Mouse (Mus musculus) heart, embryonic 11.5 days (tissue): ENCODE data around the gene Aicda. TPM values are rescaled to one million over a fixed set of nuclear protein-coding genes. Genes with fewer than 3 reads are reported as not detected.

ENCODE experiments used
- ATAC-seq: fragments of 200-750 bp; cut with Nextera tagmentation; replicated peaks from 2 replicates; pipeline ENCODE4 v1.8.0; 2017; ENCODE audit warnings: moderate library complexity; ENCODE audit not compliant: insufficient number of reproducible peaks, low FRiP score, low TSS enrichment
- H3K27ac ChIP-seq: fragments of 300-500 bp; sonication (generic); 2 replicates; pipeline ENCODE4 v1.5.1; 2014; ENCODE audit warnings: mild to moderate bottlenecking, low read depth, low read length
- H3K27me3 ChIP-seq: fragments of 300-500 bp; sonication (generic); 2 replicates; pipeline ENCODE4 v1.6.1; 2014; ENCODE audit warnings: mild to moderate bottlenecking, low read length, mixed read lengths; ENCODE audit not compliant: control insufficient read depth, insufficient read depth
- H3K36me3 ChIP-seq: fragments of 300-500 bp; sonication (generic); 2 replicates; pipeline ENCODE4 v1.6.1; 2014; ENCODE audit warnings: mild to moderate bottlenecking, low read length, moderate library complexity, mixed read lengths; ENCODE audit not compliant: control insufficient read depth, insufficient read depth
- H3K4me1 ChIP-seq: fragments of 300-500 bp; sonication (generic); 2 replicates; pipeline ENCODE4 v1.6.1; 2014; ENCODE audit warnings: low read length; ENCODE audit not compliant: control insufficient read depth, insufficient read depth
- H3K4me2 ChIP-seq: fragments of 300-500 bp; sonication (generic); 2 replicates; pipeline ENCODE4 v1.6.1; 2014; ENCODE audit warnings: mild to moderate bottlenecking, moderate library complexity
- H3K4me3 ChIP-seq: fragments of 300-500 bp; sonication (generic); 2 replicates; pipeline ENCODE4 v1.5.1; 2014; ENCODE audit warnings: low read depth, low read length
- H3K9ac ChIP-seq: fragments of 300-500 bp; sonication (generic); 2 replicates; pipeline ENCODE4 v1.6.1; 2014; ENCODE audit warnings: mild to moderate bottlenecking, low read depth, low read length, moderate library complexity
- H3K9me3 ChIP-seq: fragments of 300-500 bp; sonication (generic); replicated peaks from 2 replicates; pipeline ENCODE4 v1.6.1; 2016; ENCODE audit warnings: low read length; ENCODE audit not compliant: control insufficient read depth
- WGBS: fragments of 180-500 bp; shearing (Covaris S2); extraction: QIAGEN DNeasy Blood & Tissue Kit; methylation state at CpG from one replicate; pipeline ENCODE4 v1.1.7; 2014; ENCODE audit not compliant: insufficient replicate concordance; 5-methylcytosine and 5-hydroxymethylcytosine counted together
- polyA plus RNA-seq: library from polyadenylated mRNA; unstranded; fragments of >200 nt; fragmentation: Nextera tagmentation; extraction: Ambion mirVana; gene quantifications from 2 replicates; pipeline ENCODE4 v1.2.1, GENCODE M21; 2014

The Aicda gene
- polyA plus RNA-seq, 1 experiment from 2014 or later: 0.16 TPM

DNA sequence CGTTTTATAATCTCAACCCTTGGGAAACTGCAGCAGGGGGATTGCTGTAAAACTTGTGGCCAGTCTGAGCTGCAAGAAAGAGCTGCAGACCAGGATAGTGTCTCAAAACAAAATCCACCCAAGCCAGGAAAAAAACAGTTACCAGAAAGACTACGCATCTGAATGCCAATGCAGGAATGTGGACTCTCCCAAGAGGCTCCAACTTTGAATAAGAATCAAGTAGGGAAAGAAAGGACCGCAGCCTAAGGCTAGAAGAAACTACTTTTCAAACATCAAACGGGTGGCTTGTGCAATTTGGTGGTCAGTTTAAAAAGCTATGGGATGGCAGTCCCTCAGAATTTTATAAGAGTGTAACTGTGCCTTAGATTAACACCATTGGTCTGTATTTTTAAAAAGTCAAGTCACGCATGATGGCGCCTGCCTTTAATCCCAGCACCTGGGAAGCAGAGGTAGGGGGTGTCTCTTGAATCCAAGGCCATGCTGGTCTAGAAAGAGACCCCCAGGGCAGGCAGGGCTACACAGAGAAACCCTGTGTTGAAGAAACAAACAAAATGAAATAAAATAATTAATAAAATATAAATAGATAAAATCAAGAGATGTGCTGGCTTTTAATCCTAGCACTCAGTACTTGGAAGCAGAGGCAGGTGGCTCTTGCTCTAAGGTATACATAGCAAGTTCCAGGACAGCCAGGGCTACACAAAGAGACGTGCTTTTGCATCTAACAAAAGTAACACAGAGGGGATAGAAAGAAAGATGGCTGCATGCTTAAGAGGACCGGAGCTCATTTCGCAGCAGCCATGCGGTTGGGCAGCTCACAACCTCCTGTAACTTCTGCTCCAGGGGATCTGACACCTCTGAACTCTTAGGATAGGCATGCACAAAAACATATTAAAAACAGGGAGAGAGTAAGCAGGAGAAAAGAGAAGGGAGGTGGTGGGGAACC lies 55.1 kb downstream of the Aicda start:
- Histone ChIP-seq H3K4me2 (no peak overlapping the region), H3K4me1 (no peaks in the 10 kb centered on the region), H3K4me3 (no peak overlapping the region), H3K9ac (no peak overlapping the region), H3K36me3 (no peaks in the 10 kb centered on the region), H3K9me3 (no peaks in the 10 kb centered on the region), H3K27ac (no peak overlapping the region), H3K27me3 (no peaks in the 10 kb centered on the region)
- ATAC-seq: no peak
- WGBS: 63% methylated on average over 10 of the region's 10 CpGs

GRCm38 (mm10) chr6:122609377-122609728 lies 55.8 kb downstream of the Aicda start:
- WGBS: 21% methylated on average over 9 of the region's 9 CpGs
- Histone ChIP-seq H3K4me2 (peak overlapping the region; percentile 46), H3K9ac (no peak overlapping the region)

GRCm38 (mm10) chr6:122609771-122610170 lies 56.2 kb downstream of the Aicda start, which contains the start of gene Gdf3:
TSS of gene Gdf3 (minus strand) at chr6:122610087.
- H3K27me3 ChIP-seq: no peaks in the 10 kb centered on the region
- H3K4me2 ChIP-seq: peak within 1 kb of the TSS; percentile 46
- no peak within 1 kb of the TSS for H3K27ac ChIP-seq
- ATAC-seq: no peak
- no peaks in the 10 kb centered on the region for H3K4me1 ChIP-seq
- no peaks in the 10 kb centered on the region; the same call in 1 of the 2 replicates for H3K9me3 ChIP-seq
- no peaks in the 10 kb centered on the region for H3K36me3 ChIP-seq
- no peak within 1 kb of the TSS for H3K9ac ChIP-seq
- no peak within 1 kb of the TSS for H3K4me3 ChIP-seq
- 17% methylated on average over 14 of the region's 14 CpGs for WGBS

More at GRCm38 (mm10) chr6:122609377-122609728, 55.8 kb downstream of the Aicda start:
- no peaks in the 10 kb centered on the region for H3K9me3 ChIP-seq
- H3K4me1 ChIP-seq: no peaks in the 10 kb centered on the region
- no peak for ATAC-seq
- H3K27me3 ChIP-seq: no peaks in the 10 kb centered on the region
- no peaks in the 10 kb centered on the region for H3K36me3 ChIP-seq
- H3K27ac ChIP-seq: no peak overlapping the region
- H3K4me3 ChIP-seq: no peak overlapping the region

DNA sequence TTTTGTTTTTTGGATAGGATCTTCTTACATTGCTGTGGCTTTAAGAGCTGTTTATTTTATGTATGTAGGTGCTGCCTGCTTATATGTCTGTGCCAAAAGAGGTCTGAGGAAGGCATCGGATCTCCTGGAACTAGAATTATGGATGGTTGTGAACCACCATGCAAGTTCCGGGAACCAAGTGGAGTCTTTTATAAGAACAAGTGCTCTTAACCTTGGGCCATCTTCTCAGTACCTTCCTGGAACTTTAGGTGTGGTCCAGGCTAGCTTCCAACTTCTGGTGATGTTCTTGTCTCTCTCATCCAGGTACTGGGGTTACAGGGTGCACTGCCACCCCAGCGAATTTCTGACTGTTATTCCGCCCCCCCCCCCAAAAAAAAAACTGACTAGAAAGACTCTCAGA lies 58.8 kb downstream of the Aicda start:
- 65% methylated on average over 4 of the region's 4 CpGs for WGBS
- Histone ChIP-seq H3K9me3 (no peaks in the 10 kb centered on the region; the same call in 1 of the 2 replicates), H3K27me3 (no peaks in the 10 kb centered on the region), H3K36me3 (no peaks in the 10 kb centered on the region), H3K9ac (no peak overlapping the region), H3K4me1 (no peaks in the 10 kb centered on the region), H3K4me3 (no peak overlapping the region), H3K4me2 (no peak overlapping the region), H3K27ac (no peak overlapping the region)
- ATAC-seq: no peak

Other genes starting within 250 kb of the Aicda start
- 84.9 and 93.0 TPM in 2 replicates for gene M6pr, start 245.1 kb upstream of the Aicda start, polyA plus RNA-seq
- 15.7 and 17.1 TPM in 2 replicates for gene Phc1, start 213.2 kb upstream of the Aicda start, polyA plus RNA-seq
- 8.7 and 10.9 TPM in 2 replicates for gene Rimklb, start 55.0 kb upstream of the Aicda start, polyA plus RNA-seq
- 5.4 and 5.9 TPM in 2 replicates for gene Mfap5, start 48.0 kb upstream of the Aicda start, polyA plus RNA-seq
- gene Apobec1, start 48.6 kb downstream of the Aicda start, polyA plus RNA-seq: 0.97 and 2.4 TPM in 2 replicates
- gene Gdf3, start 56.3 kb downstream of the Aicda start, polyA plus RNA-seq: 0.17 and 0.56 TPM in 2 replicates
- not detected in 2 replicates for gene Dppa3, start 72.6 kb downstream of the Aicda start, polyA plus RNA-seq
- gene Nanog, start 153.7 kb downstream of the Aicda start, polyA plus RNA-seq: 0.23 and 0.25 TPM in 2 replicates
- 27.5 and 33.2 TPM in 2 replicates for gene Slc2a3, start 247.8 kb downstream of the Aicda start, polyA plus RNA-seq